Mouse (Mus musculus) myocyte (in vitro differentiated cells): ENCODE results near the gene Dner.

Source experiments
- CEBPB ChIP-seq: IDR thresholded peaks from 2 replicates; pipeline ENCODE4 v1.6.1; 2011; ENCODE audit warnings: mild to moderate bottlenecking, moderate library complexity; ENCODE audit not compliant: poor library complexity, insufficient read depth, severe bottlenecking
- E2F4 ChIP-seq: IDR thresholded peaks from one replicate; pipeline ENCODE4 v1.6.1; 2011; ENCODE audit warnings: mild to moderate bottlenecking, control low read depth, moderate library complexity; ENCODE audit not compliant: insufficient read depth
- MAX ChIP-seq: IDR thresholded peaks from one replicate; pipeline ENCODE4 v1.6.1; 2011; ENCODE audit warnings: low read depth, mild to moderate bottlenecking, control low read depth
- MYOD1 ChIP-seq, 3 experiments: IDR thresholded peaks; one replicate each; pipeline ENCODE4 v1.6.1; 2011; ENCODE audit warnings: control low read depth in 2 of 3, low read depth in 2 of 3, mild to moderate bottlenecking in 2 of 3, moderate library complexity in 1 of 3; ENCODE audit not compliant: insufficient read length in 2 of 3, control insufficient read depth in 1 of 3
- MYOG ChIP-seq, 3 experiments: IDR thresholded peaks; one replicate each; pipeline ENCODE4 v1.6.1; 2011; ENCODE audit warnings: control low read depth in 2 of 3, low read depth in 2 of 3, mild to moderate bottlenecking in 2 of 3; ENCODE audit not compliant: insufficient read length in 2 of 3, control insufficient read depth in 1 of 3, insufficient read depth in 1 of 3
- POLR2A ChIP-seq: IDR thresholded peaks from one replicate; pipeline ENCODE4 v1.6.1; 2011; ENCODE audit warnings: low read depth, mild to moderate bottlenecking, control low read depth, moderate library complexity; ENCODE audit not compliant: insufficient read length
- POLR2AphosphoS2 ChIP-seq: IDR thresholded peaks from one replicate; pipeline ENCODE4 v1.6.1; 2011; ENCODE audit warnings: low read depth, control low read depth; ENCODE audit not compliant: insufficient read length
- TCF12 ChIP-seq: IDR thresholded peaks from one replicate; pipeline ENCODE4 v1.6.1; 2011; ENCODE audit warnings: mild to moderate bottlenecking, control low read depth; ENCODE audit not compliant: poor library complexity, insufficient read depth, severe bottlenecking
- TCF3 ChIP-seq: IDR thresholded peaks from one replicate; pipeline ENCODE4 v1.6.1; 2011; ENCODE audit warnings: low read depth, control low read depth; ENCODE audit not compliant: insufficient read length
- USF1 ChIP-seq: IDR thresholded peaks from one replicate; pipeline ENCODE4 v1.6.1; 2011; ENCODE audit warnings: low read depth, mild to moderate bottlenecking, control low read depth, moderate library complexity

DNA sequence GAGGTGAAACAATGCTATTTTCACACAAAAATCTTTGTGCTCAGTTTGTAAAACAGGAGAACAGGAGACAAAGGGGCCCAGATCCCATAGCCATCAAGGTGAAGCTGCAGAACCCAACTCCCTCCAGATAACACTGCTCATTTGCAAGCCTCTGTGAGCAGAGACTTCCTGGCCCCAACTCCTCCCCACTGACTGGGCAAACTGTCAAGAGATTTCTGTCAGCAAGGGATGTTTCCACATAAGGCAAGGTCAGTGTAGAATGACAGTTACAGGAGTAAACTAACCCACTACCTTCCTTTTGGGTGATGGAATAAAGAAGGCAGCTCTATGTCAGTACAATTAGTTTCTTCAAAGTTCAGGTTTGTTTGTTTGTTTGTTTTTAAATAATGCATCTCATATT, 26.8 kb upstream of the Dner start:
- no peak for TF ChIP-seq MAX
- TF ChIP-seq POLR2A = no peak
- no peak for TF ChIP-seq E2F4
- TF ChIP-seq USF1 = no peak
- no peak for TF ChIP-seq TCF12
- no peak for TF ChIP-seq POLR2AphosphoS2
- TF ChIP-seq MYOD1 (IDR thresholded peaks at IDR 0.05; ENCODE audit: control insufficient read depth in 1 of 3, insufficient read length in 2 of 3, low read depth in 2 of 3) = no peak
- no peak for TF ChIP-seq CEBPB
- no peak for TF ChIP-seq TCF3
- no peak for TF ChIP-seq MYOG (IDR thresholded peaks at IDR 0.05; ENCODE audit: control insufficient read depth in 1 of 3, insufficient read depth in 1 of 3, insufficient read length in 2 of 3, low read depth in 2 of 3)
